Mouse (Mus musculus) limb, embryonic 14.5 days (tissue): ENCODE data around the gene Gria1. TPM values are rescaled to one million over a fixed set of nuclear protein-coding genes. Genes with fewer than 3 reads are reported as not detected.
A peak's percentile ranks its signal among the peaks of the same experiment; 100 is the strongest.

ENCODE experiments used
- ATAC-seq: fragments of 200-750 bp; cut with Nextera tagmentation; 2 replicates; pipeline ENCODE4 v1.8.0; 2017; ENCODE audit warnings: low read depth, moderate number of reproducible peaks, moderate TSS enrichment; ENCODE audit not compliant: low FRiP score
- DNase-seq: peaks from one replicate; pipeline ENCODE4 v3.0.0-alpha.2; 2015; ENCODE audit warnings: low spot score
- H3K27ac ChIP-seq: fragments of 300-500 bp; sonication (generic); replicated peaks from 2 replicates; pipeline ENCODE4 v1.5.1; 2014; ENCODE audit warnings: low read depth, mild to moderate bottlenecking, low read length, moderate library complexity, mixed read lengths
- H3K27me3 ChIP-seq: fragments of 300-500 bp; sonication (generic); 2 replicates; pipeline ENCODE4 v1.6.1; 2014; ENCODE audit warnings: low read length, mixed read lengths; ENCODE audit not compliant: control insufficient read depth, insufficient read depth
- H3K36me3 ChIP-seq: fragments of 300-500 bp; sonication (generic); 2 replicates; pipeline ENCODE4 v1.6.1; 2014; ENCODE audit warnings: mild to moderate bottlenecking, low read length, moderate library complexity, mixed read lengths; ENCODE audit not compliant: control insufficient read depth, insufficient read depth
- H3K4me1 ChIP-seq: fragments of 300-500 bp; sonication (generic); 2 replicates; pipeline ENCODE4 v1.6.1; 2014; ENCODE audit warnings: antibody characterized with exemption, low read length, mixed read lengths; ENCODE audit not compliant: control insufficient read depth, insufficient read depth
- H3K4me2 ChIP-seq: fragments of 300-500 bp; sonication (generic); replicated peaks from 2 replicates; pipeline ENCODE4 v1.6.1; 2014; ENCODE audit warnings: low read depth, mild to moderate bottlenecking, low read length, moderate library complexity; ENCODE audit not compliant: severe bottlenecking
- H3K4me3 ChIP-seq: fragments of 300-500 bp; sonication (generic); replicated peaks from 2 replicates; pipeline ENCODE4 v1.5.1; 2014; ENCODE audit warnings: low read length
- H3K9ac ChIP-seq: fragments of 300-500 bp; sonication (generic); 2 replicates; pipeline ENCODE4 v1.6.1; 2014; ENCODE audit warnings: mild to moderate bottlenecking, low read depth, low read length, moderate library complexity; ENCODE audit not compliant: severe bottlenecking
- H3K9me3 ChIP-seq: fragments of 300-500 bp; sonication (generic); 2 replicates; pipeline ENCODE4 v1.6.1; 2016; ENCODE audit warnings: low read length; ENCODE audit not compliant: control insufficient read depth
- POLR2A ChIP-seq: fragments of 200-500 bp; IDR thresholded peaks from 2 replicates; pipeline ENCODE4 v1.8.0; 2012; ENCODE audit warnings: inconsistent platforms, mild to moderate bottlenecking, moderate library complexity, borderline replicate concordance; ENCODE audit not compliant: insufficient read depth, insufficient read length; ENCODE audit errors: extremely low read depth
- WGBS: fragments of 180-500 bp; shearing (Covaris S2); extraction: QIAGEN DNeasy Blood & Tissue Kit; methylation state at CpG from one replicate; pipeline ENCODE4 v1.1.7; 2014; 5-methylcytosine and 5-hydroxymethylcytosine counted together
- polyA plus RNA-seq, 2 experiments: library from polyadenylated mRNA; depleted of rRNA in 1 of 2; stranded (reverse) in 1 of 2; unstranded in 1 of 2; fragments of >200 nt; fragmentation: Nextera tagmentation in 1 of 2; extraction: Ambion mirVana in 1 of 2; gene quantifications; 2 replicates each; pipeline versions ENCODE4 v1.2.1 to v1.2.3; 2012 to 2014

The Gria1 gene
- polyA plus RNA-seq, 2 experiments, result 1.7 to 2.2 TPM

DNA sequence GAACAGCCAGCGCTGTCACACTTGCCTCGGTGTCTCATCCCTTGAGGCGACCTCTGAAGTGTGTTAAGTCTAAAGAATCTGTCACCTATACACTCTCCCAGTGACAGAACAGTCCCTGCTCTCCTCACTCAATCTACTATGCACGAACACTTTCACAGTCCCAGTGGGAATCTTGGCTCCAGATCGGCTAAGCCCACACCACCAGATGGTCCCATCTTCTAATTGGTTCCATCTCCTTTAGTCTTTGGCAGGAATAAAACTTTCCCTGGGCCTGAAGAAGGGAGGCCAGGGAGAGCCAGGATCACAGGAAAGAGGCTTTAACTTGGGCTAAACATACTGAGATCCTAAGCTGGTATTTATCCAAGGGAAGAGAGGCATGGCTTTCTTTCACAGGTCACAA is 19.3 kb downstream of the Gria1 start:
- Histone ChIP-seq H3K9me3 (no peaks in the 10 kb centered on the region), H3K4me3 (no peak overlapping the region), H3K4me2 (no peak overlapping the region), H3K27ac (no peak overlapping the region), H3K36me3 (no peaks in the 10 kb centered on the region), H3K4me1 (no peaks in the 10 kb centered on the region), H3K9ac (no peak overlapping the region), H3K27me3 (no peaks in the 10 kb centered on the region)
- no peak for TF ChIP-seq POLR2A
- 47% methylated on average over 5 of the region's 5 CpGs for WGBS
- DNase-seq, result peak; percentile 18
- ATAC-seq, result no peak

DNA sequence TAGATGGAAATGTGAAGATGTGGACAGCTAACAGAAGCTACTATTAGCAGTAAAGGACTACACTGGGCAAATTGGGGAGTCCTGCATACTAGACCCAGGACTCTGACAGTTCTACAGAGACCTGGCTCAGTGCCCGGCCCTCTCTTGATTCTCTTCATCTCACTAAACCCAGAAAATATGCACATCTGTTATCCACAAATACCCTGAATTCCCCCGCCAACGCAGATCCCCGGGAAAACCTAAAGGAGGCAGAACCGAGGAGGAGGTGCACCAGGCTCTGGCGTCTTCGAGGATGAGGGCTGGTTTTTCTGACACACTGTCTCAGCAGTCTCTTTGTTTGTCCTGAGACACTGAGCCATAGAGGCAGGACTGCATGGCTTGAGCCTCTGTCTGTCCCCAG is 27.6 kb downstream of the Gria1 start:
- no peaks in the 10 kb centered on the region for H3K27me3 ChIP-seq
- TF ChIP-seq POLR2A, result no peak
- no peaks in the 10 kb centered on the region for H3K9me3 ChIP-seq
- 47% methylated on average over 7 of the region's 7 CpGs for WGBS
- ATAC-seq (no peak), DNase-seq (peak; percentile 70)
- H3K27ac ChIP-seq, result no peak overlapping the region
- no peak overlapping the region for H3K4me3 ChIP-seq
- no peak overlapping the region for H3K9ac ChIP-seq
- no peaks in the 10 kb centered on the region for H3K4me1 ChIP-seq
- H3K36me3 ChIP-seq, result no peaks in the 10 kb centered on the region
- no peak overlapping the region for H3K4me2 ChIP-seq

DNA sequence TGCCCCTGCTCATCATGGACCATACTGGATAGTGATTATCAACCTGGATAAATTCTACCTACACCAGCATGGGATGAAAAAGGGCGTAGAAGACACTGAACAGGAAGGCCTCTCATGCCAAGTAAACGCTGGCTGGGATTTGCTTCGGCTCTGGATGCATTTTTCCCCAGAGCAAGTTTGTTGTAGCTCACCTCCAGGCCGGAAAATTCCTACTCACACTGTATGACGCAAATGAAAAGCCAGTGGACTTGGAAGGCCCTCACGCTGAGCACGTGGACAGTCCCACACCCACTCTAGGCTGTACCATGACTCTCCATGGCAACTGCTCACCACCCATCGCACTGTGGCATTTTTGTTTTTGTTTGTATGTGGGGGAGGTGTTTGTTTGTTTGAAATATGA is 28.1 kb downstream of the Gria1 start:
- WGBS, result 79% methylated on average over 8 of the region's 8 CpGs
- Histone ChIP-seq H3K4me3 (no peak overlapping the region), H3K4me2 (no peak overlapping the region)

DNA sequence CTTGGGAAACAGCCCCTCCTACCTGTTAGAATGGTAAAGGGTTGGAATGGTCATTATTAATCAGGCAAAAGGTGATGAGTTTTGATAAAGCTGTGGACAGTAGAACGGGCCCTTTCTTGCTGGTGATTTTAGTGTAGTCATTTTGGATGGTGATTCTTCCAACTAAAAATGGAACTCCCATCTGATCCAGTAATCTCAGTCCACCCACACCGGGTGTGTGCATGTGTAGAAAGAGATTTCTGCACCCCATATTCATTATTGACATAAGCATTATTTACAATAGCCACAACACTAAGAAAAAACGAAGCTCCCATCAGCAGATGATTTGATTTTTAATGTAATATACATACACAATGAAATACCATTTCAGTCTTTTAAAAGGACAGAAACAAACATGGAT is 30.9 kb downstream of the Gria1 start:
- Histone ChIP-seq H3K9ac (no peak overlapping the region), H3K4me1 (no peaks in the 10 kb centered on the region), H3K4me3 (no peak overlapping the region), H3K9me3 (no peaks in the 10 kb centered on the region), H3K27me3 (no peaks in the 10 kb centered on the region), H3K27ac (no peak overlapping the region), H3K4me2 (no peak overlapping the region), H3K36me3 (no peaks in the 10 kb centered on the region)
- no peak for DNase-seq
- no peak for TF ChIP-seq POLR2A
- ATAC-seq, result no peak
- 73% methylated on average over 3 of the region's 3 CpGs for WGBS

More for the DNA sequence above, 28.1 kb downstream of the Gria1 start:
- ATAC-seq, result no peak
- H3K27ac ChIP-seq, result no peak overlapping the region
- no peaks in the 10 kb centered on the region for H3K9me3 ChIP-seq
- no peaks in the 10 kb centered on the region for H3K36me3 ChIP-seq
- DNase-seq, result no peak
- H3K27me3 ChIP-seq, result no peaks in the 10 kb centered on the region
- H3K9ac ChIP-seq, result no peak overlapping the region
- TF ChIP-seq POLR2A, result no peak
- no peaks in the 10 kb centered on the region for H3K4me1 ChIP-seq

DNA sequence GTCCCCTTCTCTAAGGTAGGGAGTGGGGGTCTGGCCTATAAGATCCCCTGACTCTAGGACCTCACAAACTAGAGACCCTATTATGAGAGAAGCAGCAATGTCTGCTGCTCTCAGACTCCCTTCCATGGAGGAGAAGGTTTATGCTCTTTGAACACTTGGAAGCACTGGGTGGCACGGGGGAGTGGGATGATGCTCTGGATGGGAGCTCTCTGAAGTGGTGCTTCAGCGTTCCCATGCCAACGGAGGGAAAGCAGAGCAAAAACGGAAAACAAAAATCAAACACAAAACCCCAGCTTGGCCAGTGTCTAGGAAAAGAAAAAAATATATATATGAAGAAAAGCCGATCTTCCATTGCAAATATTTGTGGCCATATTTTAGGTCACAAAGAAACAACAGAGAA is 33.0 kb downstream of the Gria1 start:
- ATAC-seq (no peak), DNase-seq (no peak)
- Histone ChIP-seq H3K27me3 (no peaks in the 10 kb centered on the region), H3K9me3 (no peaks in the 10 kb centered on the region), H3K36me3 (no peaks in the 10 kb centered on the region), H3K4me1 (no peaks in the 10 kb centered on the region), H3K4me2 (no peak overlapping the region), H3K4me3 (no peak overlapping the region), H3K9ac (no peak overlapping the region), H3K27ac (no peak overlapping the region)
- 73% methylated on average over 5 of the region's 5 CpGs for WGBS
- no peak for TF ChIP-seq POLR2A
